Mouse (Mus musculus) right cerebral cortex, adult 2 months (tissue): ENCODE measurements at regions not wholly inside any gene's neighbourhood (a gene's known extent, or its start where the extent isn't known, plus 50 kb on each side); places are given as distances from the start of the nearest gene placed in this dataset.

Source experiments
- DNase-seq, 2 experiments: peaks; one replicate each; pipeline ENCODE4 v3.0.0; 2021 to 2022; ENCODE audit warnings: low spot score in 2 of 2

GRCm38 (mm10) chr8:113176591-113176990 lies 458.8 kb upstream of the Mon1b start:
- DNase-seq, result no peak

GRCm38 (mm10) chr8:113183186-113183585 lies 452.2 kb upstream of the Mon1b start:
- DNase-seq, result no peak

- DNase-seq, result no peak
These were observed 444.9 kb upstream of the Mon1b start for GRCm38 (mm10) chr8:113190537-113190936.

GRCm38 (mm10) chr8:113191537-113191936 lies 443.9 kb upstream of the Mon1b start:
- DNase-seq, result no peak
